Comparison of ENCODE assay signal across 22 mouse cellular contexts in genomic region chr3:35922522-35922921, GRCm38 (mm10). TPM values are rescaled to one million over a fixed set of nuclear protein-coding genes. Genes with fewer than 3 reads are reported as not detected.
A peak's percentile ranks its signal among the peaks of the same experiment; 100 is the strongest.
DNase-seq lines count a peak whose midpoint lies in the region; ATAC-seq lines count a peak whose summit lies in the region.
"Had no signal": no experiment of that assay in that cellular context is flagged by ENCODE, and none has a peak within 500 bp of the region (broad histone marks: within the 10 kb centered on the region; RNA-seq: fewer than 3 reads in every experiment).

No protein-coding gene starts in this region.

- peaks cover 71% of the 10 kb centered on the region for H3K4me1 ChIP-seq in erythroblast, embryonic 14.5 days (ENCODE audit: control insufficient read depth)
- H3K4me1 ChIP-seq in liver, embryonic 15.5 days (replicated peaks): peaks cover 67% of the 10 kb centered on the region
- H3K4me1 ChIP-seq: midbrain, embryonic 15.5 days had no signal

- peaks cover 68% of the 10 kb centered on the region for H3K36me3 ChIP-seq in erythroblast, embryonic 14.5 days (ENCODE audit: control insufficient read depth)
- H3K36me3 ChIP-seq in liver, embryonic 15.5 days (replicated peaks): peaks cover 21% of the 10 kb centered on the region
- H3K36me3 ChIP-seq: midbrain, embryonic 15.5 days; stomach, embryonic 15.5 days had no signal

- 0 out of 2 replicates have a peak overlapping the region, but pooled peaks have one; percentile 14 for H3K9ac ChIP-seq in liver, embryonic 15.5 days
- H3K9ac ChIP-seq: forebrain, embryonic 13.5 days; heart, embryonic 15.5 days; limb, embryonic 15.5 days; midbrain, embryonic 15.5 days; stomach, embryonic 15.5 days had no signal

- no peaks in the 10 kb centered on the region for H3K27me3 ChIP-seq in erythroblast, embryonic 14.5 days (ENCODE audit: control insufficient read depth)
- H3K27me3 ChIP-seq in liver, embryonic 15.5 days: no peaks in the 10 kb centered on the region
- H3K27me3 ChIP-seq: forebrain, embryonic 13.5 days; heart, embryonic 15.5 days; limb, embryonic 15.5 days; midbrain, embryonic 15.5 days; stomach, embryonic 15.5 days had no signal

- H3K9me3 ChIP-seq in erythroblast, embryonic 14.5 days (ENCODE audit: control insufficient read depth, low read length): no peaks in the 10 kb centered on the region
- no peaks in the 10 kb centered on the region for H3K9me3 ChIP-seq in liver, embryonic 15.5 days (replicated peaks)
- H3K9me3 ChIP-seq: forebrain, embryonic 13.5 days; heart, embryonic 15.5 days; hindbrain, embryonic 10.5 days; limb, embryonic 15.5 days; midbrain, embryonic 15.5 days; stomach, embryonic 15.5 days had no signal

- 44% methylated on average over 4 of the region's 4 CpGs for WGBS in liver, embryonic 15.5 days (ENCODE audit: insufficient replicate concordance)

- H3K4me3 ChIP-seq in erythroblast, embryonic 14.5 days (replicated peaks): peak overlapping the region; percentile 62
- peak overlapping the region; percentile 46; the same call in 1 of the 2 replicates for H3K4me3 ChIP-seq in liver, embryonic 15.5 days (replicated peaks)
- H3K4me3 ChIP-seq: forebrain, embryonic 13.5 days; heart, embryonic 15.5 days; hindbrain, embryonic 10.5 days; layer of hippocampus, adult 2 months; limb, embryonic 15.5 days; midbrain, embryonic 15.5 days; myocyte; stomach, embryonic 15.5 days had no signal

- no peak for ATAC-seq in erythroblast, adult 5-6 weeks (replicated peaks; ENCODE audit: low FRiP score, poor library complexity, severe bottlenecking)
- ATAC-seq in liver, embryonic 15.5 days (ENCODE audit: insufficient read depth): no peak
- ATAC-seq: forebrain, embryonic 13.5 days; midbrain, embryonic 15.5 days had no signal

- H3K4me2 ChIP-seq in liver, embryonic 15.5 days: peak overlapping the region; percentile 74
- H3K4me2 ChIP-seq: forebrain, embryonic 13.5 days; heart, embryonic 15.5 days; limb, embryonic 15.5 days; midbrain, embryonic 15.5 days; stomach, embryonic 15.5 days had no signal

- DNase-seq in CD4-positive helper T cell, adult 2 months (ENCODE audit: low read depth, low spot score): peak; percentile 13
- peak; percentile 18 for DNase-seq in adrenal gland, postnatal 25 days
- DNase-seq in urinary bladder, postnatal 25 days (ENCODE audit: low spot score): no peak
- no peak for DNase-seq in gastrocnemius, postnatal 4 days (ENCODE audit: low spot score in 2 of 2)
- no peak for DNase-seq in testis, postnatal 10 days (ENCODE audit: low spot score)
- DNase-seq: cerebellum, adult 11-12 months; heart, adult 11 months; kidney, adult 2 months; kidney, postnatal 10 days; lung, postnatal 10 days; thymus, adult 2 months had no signal

- peak overlapping the region; percentile 99 for H3K27ac ChIP-seq in liver, embryonic 15.5 days (replicated peaks)
- H3K27ac ChIP-seq: forebrain, embryonic 13.5 days; heart, embryonic 15.5 days; layer of hippocampus, adult 2 months; limb, embryonic 15.5 days; midbrain, embryonic 15.5 days; stomach, embryonic 15.5 days had no signal

RNA-seq across cellular contexts. Expression of gene Dcun1d1, which starts 14.7 kb away (rescaled TPM):
- polyA plus RNA-seq in erythroblast, embryonic 14.5 days (2012): 0.67 and 0.95 TPM in 2 replicates
- 237 and 278 TPM in 2 replicates for total RNA-seq in erythroblast, adult 5-6 weeks (2015; ENCODE audit: low replicate concordance)
- 289 and 306 TPM in 2 replicates for total RNA-seq in erythroblast, adult 5-6 weeks (2017; ENCODE audit: low replicate concordance)
- total RNA-seq in adrenal gland, postnatal 25 days (2021): 75.1 and 76.7 TPM in 2 replicates
- polyA plus RNA-seq in liver, embryonic 15.5 days (2015; fragmentation: Nextera tagmentation; extraction: Ambion mirVana): 85.6 and 91.5 TPM in 2 replicates
- 10 to 100 TPM; 64.0 to 69.0 TPM for total RNA-seq in gastrocnemius, postnatal 4 days (2021)

Comparison
In these comparisons a context has a peak if more than half of its experiments do, and no peak if none do; other contexts are left out.
1. DNase-seq: peak in CD4-positive helper T cell, adult 2 months (single experiment) and adrenal gland, postnatal 25 days (single experiment); none in urinary bladder, postnatal 25 days (single experiment), gastrocnemius, postnatal 4 days (0 of 2) and testis, postnatal 10 days (single experiment).